Mouse (Mus musculus) limb, embryonic 11.5 days (tissue): ENCODE data around the gene Ubash3b. TPM values are rescaled to one million over a fixed set of nuclear protein-coding genes. Genes with fewer than 3 reads are reported as not detected.
A peak's percentile ranks its signal among the peaks of the same experiment; 100 is the strongest.

Source experiments
- ATAC-seq: fragments of 200-750 bp; cut with Nextera tagmentation; 2 replicates; pipeline ENCODE4 v1.8.0; 2017; ENCODE audit warnings: low read depth; ENCODE audit not compliant: insufficient number of reproducible peaks, low FRiP score, low TSS enrichment
- DNase-seq: peaks from one replicate; pipeline ENCODE4 v3.0.0-alpha.2; 2015; ENCODE audit warnings: low spot score
- H3K27ac ChIP-seq: fragments of 300-500 bp; sonication (generic); replicated peaks from 2 replicates; pipeline ENCODE4 v1.5.1; 2014; ENCODE audit warnings: low read depth, mild to moderate bottlenecking, low read length
- H3K27me3 ChIP-seq: fragments of 300-500 bp; sonication (generic); 2 replicates; pipeline ENCODE4 v1.6.1; 2014; ENCODE audit warnings: mild to moderate bottlenecking, low read length, mixed read lengths; ENCODE audit not compliant: control insufficient read depth, insufficient read depth
- H3K36me3 ChIP-seq: fragments of 300-500 bp; sonication (generic); 2 replicates; pipeline ENCODE4 v1.6.1; 2014; ENCODE audit warnings: mild to moderate bottlenecking, low read length, moderate library complexity, mixed read lengths; ENCODE audit not compliant: control insufficient read depth, insufficient read depth
- H3K4me1 ChIP-seq: fragments of 300-500 bp; sonication (generic); 2 replicates; pipeline ENCODE4 v1.6.1; 2014; ENCODE audit warnings: low read length, mixed read lengths; ENCODE audit not compliant: control insufficient read depth, insufficient read depth
- H3K4me2 ChIP-seq: fragments of 300-500 bp; sonication (generic); 2 replicates; pipeline ENCODE4 v1.6.1; 2014; ENCODE audit warnings: low read depth, mild to moderate bottlenecking, moderate library complexity; ENCODE audit not compliant: severe bottlenecking
- H3K4me3 ChIP-seq: fragments of 300-500 bp; sonication (generic); 2 replicates; pipeline ENCODE4 v1.5.1; 2014; ENCODE audit warnings: low read depth, low read length
- H3K9ac ChIP-seq: fragments of 300-500 bp; sonication (generic); 2 replicates; pipeline ENCODE4 v1.6.1; 2014; ENCODE audit warnings: mild to moderate bottlenecking, low read length
- H3K9me3 ChIP-seq: fragments of 300-500 bp; sonication (generic); 2 replicates; pipeline ENCODE4 v1.6.1; 2016; ENCODE audit warnings: low read length; ENCODE audit not compliant: control insufficient read depth
- WGBS: fragments of 180-500 bp; shearing (Covaris S2); extraction: QIAGEN DNeasy Blood & Tissue Kit; methylation state at CpG from one replicate; pipeline ENCODE4 v1.1.7; 2014; 5-methylcytosine and 5-hydroxymethylcytosine counted together
- polyA plus RNA-seq: library from polyadenylated mRNA; unstranded; fragments of >200 nt; fragmentation: Nextera tagmentation; extraction: Ambion mirVana; gene quantifications from 2 replicates; pipeline ENCODE4 v1.2.1, GENCODE M21; 2014

The Ubash3b gene
- polyA plus RNA-seq, 1 experiment from 2014 or later = 8.2 TPM

- no peak for ATAC-seq
These were observed 88.1 kb downstream of the Ubash3b start for GRCm38 (mm10) chr9:41073196-41074009.

GRCm38 (mm10) chr9:41072786-41073185 is 88.7 kb downstream of the Ubash3b start:
- Histone ChIP-seq H3K4me2 (no peak overlapping the region), H3K36me3 (no peaks in the 10 kb centered on the region), H3K9ac (no peak overlapping the region), H3K4me1 (0 out of 2 replicates have a peak, but pooled peaks cover 7% of the 10 kb centered on the region), H3K27me3 (no peaks in the 10 kb centered on the region), H3K27ac (no peak overlapping the region), H3K4me3 (no peak overlapping the region), H3K9me3 (no peaks in the 10 kb centered on the region)
- no peak for DNase-seq
- WGBS = 82% methylated on average over 6 of the region's 6 CpGs
- ATAC-seq = no peak; the same call in 1 of the 2 replicates

More at GRCm38 (mm10) chr9:41073196-41074009, 88.1 kb downstream of the Ubash3b start:
- Histone ChIP-seq H3K9ac (no peak overlapping the region), H3K9me3 (no peaks in the 10 kb centered on the region), H3K4me3 (no peak overlapping the region), H3K4me1 (0 out of 2 replicates have a peak, but pooled peaks cover 5% of the 10 kb centered on the region), H3K27me3 (no peaks in the 10 kb centered on the region), H3K27ac (0 out of 2 replicates have a peak overlapping the region, but pooled peaks have one; percentile 8), H3K4me2 (no peak overlapping the region), H3K36me3 (no peaks in the 10 kb centered on the region)
- 89% methylated on average over 19 of the region's 19 CpGs for WGBS
- DNase-seq = no peak

GRCm38 (mm10) chr9:41071906-41072511 is 89.5 kb downstream of the Ubash3b start:
- DNase-seq (no peak), ATAC-seq (no peak)
- Histone ChIP-seq H3K27me3 (no peaks in the 10 kb centered on the region), H3K9me3 (no peaks in the 10 kb centered on the region), H3K27ac (no peak overlapping the region), H3K9ac (no peak overlapping the region), H3K4me3 (no peak overlapping the region), H3K36me3 (no peaks in the 10 kb centered on the region), H3K4me1 (0 out of 2 replicates have a peak, but pooled peaks cover 8% of the 10 kb centered on the region), H3K4me2 (no peak overlapping the region)
- 54% methylated on average over 3 of the region's 3 CpGs for WGBS

- 64% methylated on average over 5 of the region's 5 CpGs for WGBS
- DNase-seq (no peak), ATAC-seq (no peak)
- Histone ChIP-seq H3K36me3 (no peaks in the 10 kb centered on the region), H3K9ac (no peak overlapping the region), H3K9me3 (no peaks in the 10 kb centered on the region), H3K4me2 (no peak overlapping the region), H3K4me3 (no peak overlapping the region), H3K4me1 (0 out of 2 replicates have a peak, but pooled peaks cover 3% of the 10 kb centered on the region), H3K27ac (no peak overlapping the region), H3K27me3 (no peaks in the 10 kb centered on the region)
These were observed 90.7 kb downstream of the Ubash3b start for GRCm38 (mm10) chr9:41070761-41071181.

GRCm38 (mm10) chr9:41069509-41069908 is 92.0 kb downstream of the Ubash3b start:
- no peaks in the 10 kb centered on the region for H3K9me3 ChIP-seq
- H3K4me3 ChIP-seq = no peak overlapping the region
- H3K4me1 ChIP-seq = 0 out of 2 replicates have a peak, but pooled peaks cover 3% of the 10 kb centered on the region
- DNase-seq (no peak), ATAC-seq (no peak)
- no peak overlapping the region for H3K9ac ChIP-seq
- no peak overlapping the region for H3K4me2 ChIP-seq
- no peaks in the 10 kb centered on the region for H3K27me3 ChIP-seq
- 91% methylated on average over 5 of the region's 5 CpGs for WGBS
- H3K36me3 ChIP-seq = no peaks in the 10 kb centered on the region
- H3K27ac ChIP-seq = no peak overlapping the region

- ATAC-seq = no peak
- no peak for DNase-seq
- no peaks in the 10 kb centered on the region for H3K36me3 ChIP-seq
- H3K27ac ChIP-seq = no peak overlapping the region
- no peak overlapping the region for H3K4me3 ChIP-seq
- no peaks in the 10 kb centered on the region for H3K27me3 ChIP-seq
- H3K4me1 ChIP-seq = peaks cover 8% of the 10 kb centered on the region; the same call in 1 of the 2 replicates
- 22% methylated on average over 5 of the region's 5 CpGs for WGBS
- H3K9me3 ChIP-seq = no peaks in the 10 kb centered on the region
- H3K4me2 ChIP-seq = no peak overlapping the region
- H3K9ac ChIP-seq = no peak overlapping the region
These were observed 100.1 kb downstream of the Ubash3b start for GRCm38 (mm10) chr9:41061446-41061845.

GRCm38 (mm10) chr9:41060617-41061016 is 100.9 kb downstream of the Ubash3b start:
- Histone ChIP-seq H3K4me2 (no peak overlapping the region), H3K36me3 (no peaks in the 10 kb centered on the region), H3K27me3 (no peaks in the 10 kb centered on the region), H3K9ac (no peak overlapping the region), H3K4me1 (peaks cover 8% of the 10 kb centered on the region; the same call in 1 of the 2 replicates), H3K27ac (no peak overlapping the region), H3K4me3 (no peak overlapping the region), H3K9me3 (no peaks in the 10 kb centered on the region)
- ATAC-seq = no peak
- 82% methylated on average over 6 of the region's 6 CpGs for WGBS
- DNase-seq = no peak

GRCm38 (mm10) chr9:41058765-41059535 is 102.5 kb downstream of the Ubash3b start:
- DNase-seq (no peak), ATAC-seq (no peak)
- H3K36me3 ChIP-seq = no peaks in the 10 kb centered on the region
- H3K4me3 ChIP-seq = no peak overlapping the region
- no peaks in the 10 kb centered on the region for H3K27me3 ChIP-seq
- H3K9me3 ChIP-seq = no peaks in the 10 kb centered on the region
- no peak overlapping the region for H3K4me2 ChIP-seq
- H3K9ac ChIP-seq = no peak overlapping the region
- peaks cover 8% of the 10 kb centered on the region; the same call in 1 of the 2 replicates for H3K4me1 ChIP-seq
- 69% methylated on average over 8 of the region's 8 CpGs for WGBS
- H3K27ac ChIP-seq = no peak overlapping the region
